Mouse (Mus musculus) embryonic facial prominence, embryonic 11.5 days (tissue): ENCODE measurements at regions not wholly inside any gene's neighbourhood (a gene's known extent, or its start where the extent isn't known, plus 50 kb on each side); places are given as distances from the start of the nearest gene placed in this dataset.

ENCODE experiments used
- ATAC-seq: fragments of 200-750 bp; cut with Nextera tagmentation; replicated peaks from 2 replicates; pipeline ENCODE4 v1.8.0; 2017; ENCODE audit warnings: low read depth; ENCODE audit not compliant: insufficient number of reproducible peaks, low FRiP score, low TSS enrichment
- DNase-seq: peaks from one replicate; pipeline ENCODE4 v3.0.0-alpha.2; 2015; ENCODE audit warnings: low spot score
- H3K27ac ChIP-seq: fragments of 300-500 bp; sonication (generic); replicated peaks from 2 replicates; pipeline ENCODE4 v1.5.1; 2014; ENCODE audit warnings: mild to moderate bottlenecking, low read depth, low read length, control low read depth
- H3K27me3 ChIP-seq: fragments of 300-500 bp; sonication (generic); 2 replicates; pipeline ENCODE4 v1.6.1; 2014; ENCODE audit warnings: mild to moderate bottlenecking, low read length, moderate library complexity, mixed read lengths; ENCODE audit not compliant: control insufficient read depth, insufficient read depth
- H3K36me3 ChIP-seq: fragments of 300-500 bp; sonication (generic); replicated peaks from 2 replicates; pipeline ENCODE4 v1.6.1; 2014; ENCODE audit warnings: low read depth, mild to moderate bottlenecking, low read length, moderate library complexity, mixed read lengths; ENCODE audit not compliant: control insufficient read depth, insufficient read depth
- H3K4me1 ChIP-seq: fragments of 300-500 bp; sonication (generic); 2 replicates; pipeline ENCODE4 v1.6.1; 2014; ENCODE audit warnings: low read length, mixed read lengths; ENCODE audit not compliant: control insufficient read depth, insufficient read depth
- H3K4me2 ChIP-seq: fragments of 300-500 bp; sonication (generic); 2 replicates; pipeline ENCODE4 v1.6.1; 2014; ENCODE audit warnings: low read depth, mild to moderate bottlenecking, control low read depth, low read length, moderate library complexity
- H3K4me3 ChIP-seq: fragments of 300-500 bp; sonication (generic); 2 replicates; pipeline ENCODE4 v1.5.1; 2014; ENCODE audit warnings: low read depth, low read length, control low read depth
- H3K9ac ChIP-seq: fragments of 300-500 bp; sonication (generic); replicated peaks from 2 replicates; pipeline ENCODE4 v1.6.1; 2014; ENCODE audit warnings: mild to moderate bottlenecking, control low read depth, low read length
- H3K9me3 ChIP-seq: fragments of 300-500 bp; sonication (generic); replicated peaks from 2 replicates; pipeline ENCODE4 v1.6.1; 2016; ENCODE audit warnings: mild to moderate bottlenecking, low read length, inconsistent platforms, mixed read lengths; ENCODE audit not compliant: control insufficient read depth
- WGBS: fragments of 180-500 bp; shearing (Covaris S2); extraction: QIAGEN DNeasy Blood & Tissue Kit; methylation state at CpG from one replicate; pipeline ENCODE4 v1.1.7; 2014; 5-methylcytosine and 5-hydroxymethylcytosine counted together

DNA sequence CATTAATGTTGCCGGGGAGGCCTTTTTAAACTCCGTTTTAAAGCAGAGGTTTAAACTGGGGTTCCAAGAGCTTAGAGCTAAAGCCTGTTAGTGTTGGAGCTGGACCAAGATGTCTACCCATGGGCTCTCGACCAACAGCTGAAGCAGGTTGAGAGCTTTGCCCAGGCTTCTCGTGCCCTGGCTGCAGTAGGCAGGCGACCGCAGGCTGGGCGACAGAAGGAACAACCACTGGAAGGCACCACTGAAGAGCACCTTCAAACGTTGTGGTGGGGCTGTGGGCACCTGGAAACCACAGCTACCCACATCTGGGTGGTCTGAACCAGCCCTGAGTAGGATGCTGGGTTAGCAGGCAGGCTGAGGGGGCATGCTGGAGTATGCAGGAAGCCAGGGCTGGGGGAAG, 141.7 kb upstream of the 1600014C23Rik start:
- no peak overlapping the region for H3K9ac ChIP-seq
- no peaks in the 10 kb centered on the region for H3K9me3 ChIP-seq
- ATAC-seq (no peak), DNase-seq (no peak)
- peaks cover 6% of the 10 kb centered on the region; the same call in 1 of the 2 replicates for H3K27me3 ChIP-seq
- whole genome bisulfite sequencing = 93% methylated on average over 8 of the region's 8 CpGs
- no peak overlapping the region; the same call in 1 of the 2 replicates for H3K4me2 ChIP-seq
- H3K27ac ChIP-seq = no peak overlapping the region
- H3K36me3 ChIP-seq = no peaks in the 10 kb centered on the region
- H3K4me3 ChIP-seq = no peak overlapping the region
- H3K4me1 ChIP-seq = peaks cover 3% of the 10 kb centered on the region; the same call in 1 of the 2 replicates

DNA sequence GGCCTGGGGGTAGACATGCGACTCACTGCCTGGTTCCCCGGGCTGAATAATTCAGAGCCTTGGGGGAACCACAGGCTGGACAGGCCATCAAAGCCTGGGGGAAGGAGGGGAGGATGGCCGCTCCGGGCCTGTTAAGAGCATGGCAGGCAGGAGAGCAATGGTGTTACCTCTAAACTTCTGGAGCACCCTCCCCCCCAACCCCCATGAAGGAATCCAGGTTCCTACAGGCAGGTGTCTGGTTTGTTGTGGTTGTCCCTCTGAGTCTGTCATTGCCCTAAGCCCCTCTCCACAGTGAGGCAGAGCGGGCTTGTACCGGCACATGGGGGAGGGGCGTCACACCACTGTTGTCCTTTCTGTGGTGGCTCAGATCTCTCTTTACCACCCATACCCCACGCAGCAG, 140.4 kb upstream of the 1600014C23Rik start:
- peaks cover 6% of the 10 kb centered on the region; the same call in 1 of the 2 replicates for H3K27me3 ChIP-seq
- H3K9ac ChIP-seq = no peak overlapping the region
- no peak for DNase-seq

DNA sequence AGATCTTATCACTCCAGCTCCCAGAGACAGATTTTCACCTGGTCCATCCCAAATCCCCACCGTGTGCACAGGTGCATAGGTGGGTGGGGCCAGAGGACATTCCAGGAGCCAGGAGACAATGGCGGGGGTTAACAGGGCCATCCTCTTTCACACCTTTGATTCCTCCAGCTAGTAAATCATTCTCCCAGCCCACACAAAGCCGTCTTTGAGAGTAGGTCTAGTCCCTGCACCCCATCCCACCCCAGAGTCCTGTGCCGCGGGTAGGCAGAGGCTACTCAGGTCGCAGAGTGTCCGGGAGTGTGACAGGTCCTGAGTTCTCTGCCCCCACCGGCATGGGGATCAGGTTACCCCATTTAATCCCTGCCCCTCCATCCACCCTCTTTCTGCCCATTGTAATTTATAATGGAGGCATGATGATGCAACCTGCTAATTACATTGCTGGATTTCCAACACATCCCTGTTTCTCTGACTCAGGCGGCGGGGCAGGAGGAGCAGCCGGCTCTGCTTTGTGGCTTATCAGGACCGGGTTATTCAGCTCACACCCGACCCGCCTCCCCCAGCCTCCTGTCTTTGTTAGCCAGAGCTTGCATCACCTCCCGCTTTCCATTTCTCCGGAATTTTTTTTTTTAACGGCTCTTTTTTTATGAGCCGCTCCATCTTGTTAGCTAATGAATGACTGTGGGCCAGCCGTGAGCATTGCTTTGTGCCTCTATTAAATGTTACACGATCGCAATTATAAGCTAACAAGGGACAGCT, 139.7 kb upstream of the 1600014C23Rik start:
- ATAC-seq (no peak), DNase-seq (peak; percentile 66)
- Histone ChIP-seq H3K4me1 (peaks cover 3% of the 10 kb centered on the region; the same call in 1 of the 2 replicates), H3K9me3 (no peaks in the 10 kb centered on the region), H3K36me3 (no peaks in the 10 kb centered on the region), H3K4me3 (no peak overlapping the region), H3K4me2 (peak overlapping the region; percentile 11; the same call in 1 of the 2 replicates), H3K9ac (no peak overlapping the region; the same call in 1 of the 2 replicates), H3K27me3 (peaks cover 6% of the 10 kb centered on the region; the same call in 1 of the 2 replicates), H3K27ac (no peak overlapping the region)
- 4% methylated on average over 21 of the region's 21 CpGs for WGBS

More for the DNA sequence above, 140.4 kb upstream of the 1600014C23Rik start:
- Histone ChIP-seq H3K4me2 (0 out of 2 replicates have a peak overlapping the region, but pooled peaks have one; percentile 1), H3K9me3 (no peaks in the 10 kb centered on the region), H3K4me3 (no peak overlapping the region), H3K4me1 (peaks cover 3% of the 10 kb centered on the region; the same call in 1 of the 2 replicates), H3K27ac (no peak overlapping the region), H3K36me3 (no peaks in the 10 kb centered on the region)
- no peak for ATAC-seq
- 11% methylated on average over 8 of the region's 8 CpGs for WGBS

DNA sequence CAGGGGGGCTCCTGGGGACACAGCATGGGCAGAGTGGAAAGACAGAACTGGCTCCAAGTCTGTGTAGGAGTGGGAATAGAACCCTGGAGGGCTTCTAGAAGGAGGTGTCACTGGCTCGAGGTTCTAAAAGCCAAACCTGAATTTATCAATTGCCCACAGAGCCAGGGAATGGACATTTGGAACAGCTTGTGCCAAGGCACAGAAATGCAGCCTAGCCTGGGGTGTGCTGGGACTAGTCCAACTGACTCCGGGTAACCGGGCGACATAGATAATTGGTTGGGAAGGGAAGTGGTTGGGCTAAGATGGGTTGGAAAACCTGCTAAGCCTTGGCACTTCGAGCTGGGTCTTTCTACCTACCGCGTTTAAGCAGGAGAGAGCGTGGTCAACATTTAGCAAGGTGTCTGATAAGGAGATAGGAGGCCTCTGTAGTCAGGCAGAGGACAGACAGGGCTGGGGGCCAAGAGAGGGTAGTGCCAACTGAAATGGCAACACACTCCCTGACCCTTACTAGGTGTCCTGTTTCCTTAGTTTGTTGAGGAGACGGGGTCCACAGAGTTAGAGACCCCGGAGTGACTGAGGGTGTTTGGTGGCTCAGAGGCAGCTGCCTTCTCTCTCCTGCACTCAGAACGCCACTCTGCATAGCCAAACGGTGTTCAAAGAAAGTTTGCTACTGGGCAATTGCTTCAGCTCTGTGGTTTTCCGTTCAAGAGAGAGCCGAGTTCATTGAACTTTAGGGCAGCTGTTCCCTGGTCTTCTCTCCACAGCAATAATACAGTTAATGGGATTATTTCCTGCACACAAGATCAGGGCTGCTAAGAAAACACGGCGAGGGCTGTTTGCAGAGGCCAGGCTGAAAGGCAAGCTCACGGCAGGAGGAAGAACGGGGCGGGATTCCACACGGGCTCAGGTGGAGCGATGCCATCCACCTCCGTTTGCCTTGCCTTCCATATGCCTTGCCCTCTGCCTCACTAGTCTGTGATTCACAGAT, 138.3 kb upstream of the 1600014C23Rik start:
- no peak overlapping the region for H3K4me3 ChIP-seq

DNA sequence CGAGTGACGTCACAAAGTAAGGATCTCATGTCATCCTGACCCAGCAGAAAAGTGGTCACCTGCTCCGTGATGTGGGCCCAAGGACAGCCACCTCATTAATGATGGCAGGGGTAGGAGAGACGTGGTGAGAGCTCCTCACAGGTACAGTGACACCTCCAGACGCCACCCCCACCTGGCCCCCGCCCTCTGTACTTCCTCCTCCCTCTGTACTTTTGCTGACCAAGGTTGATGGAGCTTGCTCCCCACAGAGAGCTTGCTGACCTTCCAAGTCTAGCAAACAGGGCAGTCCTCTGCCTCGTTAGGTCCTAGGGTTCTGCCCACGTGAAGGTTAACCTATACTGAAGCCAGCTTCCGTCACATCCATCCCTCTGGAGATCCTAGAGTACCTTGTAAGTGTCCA, 137.4 kb upstream of the 1600014C23Rik start:
- Histone ChIP-seq H3K27ac (no peak overlapping the region), H3K4me3 (no peak overlapping the region), H3K9ac (no peak overlapping the region), H3K9me3 (no peaks in the 10 kb centered on the region), H3K4me2 (no peak overlapping the region), H3K27me3 (peaks cover 6% of the 10 kb centered on the region; the same call in 1 of the 2 replicates), H3K4me1 (peaks cover 3% of the 10 kb centered on the region; the same call in 1 of the 2 replicates), H3K36me3 (no peaks in the 10 kb centered on the region)
- WGBS = 79% methylated on average over 9 of the region's 9 CpGs
- DNase-seq = no peak
- ATAC-seq = no peak

More for the DNA sequence above, 138.3 kb upstream of the 1600014C23Rik start:
- Histone ChIP-seq H3K27ac (no peak overlapping the region), H3K27me3 (peaks cover 6% of the 10 kb centered on the region; the same call in 1 of the 2 replicates), H3K4me1 (peaks cover 3% of the 10 kb centered on the region; the same call in 1 of the 2 replicates), H3K9ac (no peak overlapping the region), H3K36me3 (no peaks in the 10 kb centered on the region), H3K4me2 (no peak overlapping the region; the same call in 1 of the 2 replicates), H3K9me3 (no peaks in the 10 kb centered on the region)
- DNase-seq = peak; percentile 54
- ATAC-seq = no peak
- 46% methylated on average over 22 of the region's 22 CpGs for WGBS

DNA sequence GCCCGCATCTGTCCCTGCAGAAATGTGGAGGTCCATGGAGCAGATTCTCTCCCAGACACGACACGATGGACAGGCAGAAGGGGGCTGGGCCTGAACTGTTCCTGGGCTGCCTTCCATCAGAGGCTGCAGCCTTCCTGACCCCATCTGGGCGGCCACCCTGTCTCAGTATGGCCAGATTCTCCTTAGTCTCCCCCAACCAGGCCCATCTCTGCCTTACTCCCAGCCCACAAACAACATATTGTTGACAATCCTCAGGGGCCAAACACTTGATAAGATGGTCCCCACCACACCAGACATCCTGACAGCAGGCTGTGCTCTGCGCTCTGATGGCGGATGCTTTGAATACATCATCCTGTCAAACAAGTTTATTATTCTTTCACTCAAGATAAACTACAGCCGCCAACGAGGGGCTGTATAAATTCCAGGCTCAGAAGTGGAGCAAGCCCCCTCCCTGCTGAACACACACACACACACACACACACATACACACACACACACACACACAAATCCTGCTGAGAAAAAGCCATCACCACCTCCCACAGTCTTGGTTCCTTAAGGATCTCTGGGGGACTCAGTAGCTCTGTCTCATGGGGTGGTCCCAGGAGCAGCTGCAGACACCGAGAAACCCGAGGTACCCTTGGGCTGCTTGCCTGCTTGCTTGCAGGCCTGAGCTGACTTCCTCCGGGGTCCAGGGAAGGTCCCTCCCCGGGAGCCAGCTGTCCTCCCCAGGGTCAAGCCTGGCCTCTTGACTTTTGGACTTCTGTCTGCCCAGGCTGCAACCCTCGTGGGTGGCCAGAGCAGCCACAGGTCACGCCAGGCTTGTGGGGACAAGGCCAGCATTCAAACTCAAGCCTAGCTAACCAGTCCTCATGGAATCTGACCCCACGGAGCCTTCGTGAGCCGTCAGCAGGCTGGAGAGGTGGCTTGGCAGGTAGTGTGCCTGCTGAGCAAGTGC, 135.6 kb upstream of the 1600014C23Rik start:
- WGBS = 48% methylated on average over 17 of the region's 17 CpGs
- DNase-seq (no peak), ATAC-seq (no peak)
- Histone ChIP-seq H3K9ac (no peak overlapping the region), H3K27me3 (peaks cover 6% of the 10 kb centered on the region; the same call in 1 of the 2 replicates), H3K4me3 (no peak overlapping the region), H3K4me1 (peaks cover 3% of the 10 kb centered on the region; the same call in 1 of the 2 replicates), H3K36me3 (no peaks in the 10 kb centered on the region), H3K27ac (no peak overlapping the region), H3K4me2 (no peak overlapping the region), H3K9me3 (no peaks in the 10 kb centered on the region)

DNA sequence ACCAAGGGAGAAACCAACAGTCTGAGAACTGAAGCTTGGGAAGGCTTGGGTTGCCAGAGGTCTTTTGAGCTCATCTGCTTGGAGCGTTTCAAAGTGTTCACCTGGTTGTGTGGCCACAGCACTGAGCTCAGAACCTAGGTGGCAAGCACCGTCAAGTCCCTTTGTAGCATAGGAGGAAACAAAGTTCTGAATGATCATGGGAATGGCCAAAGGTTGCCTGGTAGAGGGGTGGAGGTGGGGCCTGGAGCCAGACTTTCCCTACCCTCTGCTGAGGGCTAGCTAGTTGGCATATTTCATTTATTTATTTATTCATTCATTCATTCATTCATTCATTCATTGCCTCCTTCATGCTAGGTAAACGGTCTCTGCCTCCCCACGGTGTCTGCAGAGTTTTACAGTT, 134.9 kb upstream of the 1600014C23Rik start:
- peaks cover 3% of the 10 kb centered on the region; the same call in 1 of the 2 replicates for H3K4me1 ChIP-seq
- no peaks in the 10 kb centered on the region for H3K9me3 ChIP-seq
- H3K36me3 ChIP-seq = no peaks in the 10 kb centered on the region
- H3K4me3 ChIP-seq = no peak overlapping the region
- peaks cover 6% of the 10 kb centered on the region; the same call in 1 of the 2 replicates for H3K27me3 ChIP-seq
- DNase-seq = no peak
- no peak overlapping the region for H3K9ac ChIP-seq
- no peak for ATAC-seq
- H3K27ac ChIP-seq = no peak overlapping the region
- H3K4me2 ChIP-seq = no peak overlapping the region
- 91% methylated on average over 4 of the region's 4 CpGs for WGBS
